Mouse (Mus musculus) midbrain, postnatal 0 days (tissue): Measurements from ENCODE around the gene 2410137M14Rik. TPM values are rescaled to one million over a fixed set of nuclear protein-coding genes. Genes with fewer than 3 reads are reported as not detected.
"Not testable (repeated sequence)": the region's sequence is repeated elsewhere in the genome, so short reads cannot be mapped to it uniquely, and the experiment has no call there.

Source experiments
- ATAC-seq: fragments of 200-750 bp; cut with Nextera tagmentation; 2 replicates; pipeline ENCODE4 v1.8.0; 2017; ENCODE audit warnings: moderate number of reproducible peaks, mild to moderate bottlenecking, moderate TSS enrichment, moderate library complexity; ENCODE audit not compliant: low FRiP score
- DNase-seq: peaks from one replicate; pipeline ENCODE4 v3.0.0-alpha.2; 2015; ENCODE audit warnings: low spot score
- H3K27ac ChIP-seq: fragments of 300-500 bp; sonication (generic); 2 replicates; pipeline ENCODE4 v1.5.1; 2014; ENCODE audit warnings: low read depth, mild to moderate bottlenecking, low read length, mixed read lengths
- H3K27me3 ChIP-seq: fragments of 300-500 bp; sonication (generic); 2 replicates; pipeline ENCODE4 v1.6.1; 2014; ENCODE audit warnings: low read length, control low read depth, mixed read lengths; ENCODE audit not compliant: insufficient read depth
- H3K36me3 ChIP-seq: fragments of 300-500 bp; sonication (generic); 2 replicates; pipeline ENCODE4 v1.6.1; 2014; ENCODE audit warnings: low read length, control low read depth, mixed read lengths; ENCODE audit not compliant: insufficient read depth
- H3K4me1 ChIP-seq: fragments of 300-500 bp; sonication (generic); 2 replicates; pipeline ENCODE4 v1.6.1; 2014; ENCODE audit warnings: mild to moderate bottlenecking, control low read depth, antibody characterized with exemption, low read length, mixed read lengths; ENCODE audit not compliant: insufficient read depth
- H3K4me2 ChIP-seq: fragments of 300-500 bp; sonication (generic); 2 replicates; pipeline ENCODE4 v1.6.1; 2014; ENCODE audit warnings: low read depth, mild to moderate bottlenecking, low read length, mixed read lengths; ENCODE audit not compliant: poor library complexity, severe bottlenecking
- H3K4me3 ChIP-seq: fragments of 300-500 bp; sonication (generic); 2 replicates; pipeline ENCODE4 v1.5.1; 2014; ENCODE audit warnings: low read depth, mild to moderate bottlenecking, low read length, moderate library complexity
- H3K9ac ChIP-seq: fragments of 300-500 bp; sonication (generic); replicated peaks from 2 replicates; pipeline ENCODE4 v1.6.1; 2014; ENCODE audit warnings: mild to moderate bottlenecking, low read length, moderate library complexity, mixed read lengths; ENCODE audit not compliant: poor library complexity, severe bottlenecking
- H3K9me3 ChIP-seq: fragments of 300-500 bp; sonication (generic); 2 replicates; pipeline ENCODE4 v1.6.1; 2016; ENCODE audit warnings: low read length, control low read depth
- CTCF ChIP-seq: IDR thresholded peaks from 2 replicates; pipeline ENCODE4 v1.5.1; 2016; ENCODE audit warnings: antibody characterized with exemption, mild to moderate bottlenecking
- WGBS: fragments of 180-500 bp; shearing (Covaris S2); extraction: QIAGEN DNeasy Blood & Tissue Kit; methylation state at CpG from one replicate; pipeline ENCODE4 v1.1.7; 2014; 5-methylcytosine and 5-hydroxymethylcytosine counted together
- polyA plus RNA-seq: library from polyadenylated mRNA; unstranded; fragments of >200 nt; fragmentation: Nextera tagmentation; extraction: Ambion mirVana; gene quantifications from 2 replicates; pipeline ENCODE4 v1.2.1, GENCODE M21; 2015
- total RNA-seq: library from RNA; depleted of rRNA; stranded (reverse); fragments of >200 nt; gene quantifications from 2 replicates; pipeline ENCODE4 v1.2.3, GENCODE M21; 2014

2410137M14Rik gene
- total and polyA plus RNA-seq, 2 experiments from 2014 or later = 0.52 TPM; not detected in 1

GRCm38 (mm10) chr17:36997033-36997735 lies 16.1 kb upstream of the 2410137M14Rik start:
- peak; percentile 84 for TF ChIP-seq CTCF
- Histone ChIP-seq H3K27ac (no peak overlapping the region), H3K4me2 (no peak overlapping the region), H3K9ac (no peak overlapping the region), H3K9me3 (no peaks in the 10 kb centered on the region), H3K36me3 (no peaks in the 10 kb centered on the region), H3K4me3 (no peak overlapping the region), H3K4me1 (no peaks in the 10 kb centered on the region), H3K27me3 (no peaks in the 10 kb centered on the region)
- ATAC-seq (no peak), DNase-seq (peak; percentile 84)
- 34% methylated on average over 7 of the region's 7 CpGs for WGBS

GRCm38 (mm10) chr17:36995448-36995847 lies 14.4 kb upstream of the 2410137M14Rik start:
- ATAC-seq = no peak
- 48% methylated on average over 3 of the region's 3 CpGs for WGBS
- no peak for DNase-seq
- Histone ChIP-seq H3K27ac (no peak overlapping the region), H3K36me3 (no peaks in the 10 kb centered on the region), H3K9ac (no peak overlapping the region), H3K4me1 (no peaks in the 10 kb centered on the region), H3K4me3 (no peak overlapping the region), H3K9me3 (no peaks in the 10 kb centered on the region), H3K27me3 (no peaks in the 10 kb centered on the region), H3K4me2 (no peak overlapping the region)
- no peak for TF ChIP-seq CTCF

- Histone ChIP-seq H3K4me3 (no peak overlapping the region), H3K27me3 (peaks cover 2% of the 10 kb centered on the region; the same call in 1 of the 2 replicates), H3K9ac (no peak overlapping the region), H3K27ac (no peak overlapping the region), H3K36me3 (no peaks in the 10 kb centered on the region), H3K9me3 (no peaks in the 10 kb centered on the region), H3K4me1 (no peaks in the 10 kb centered on the region), H3K4me2 (no peak overlapping the region)
- 96% methylated on average over 2 of the region's 2 CpGs for WGBS
- TF ChIP-seq CTCF = no peak
- no peak for ATAC-seq
- DNase-seq = no peak
Observed at GRCm38 (mm10) chr17:36994528-36994927, 13.5 kb upstream of the 2410137M14Rik start.

GRCm38 (mm10) chr17:36993770-36994325 lies 12.8 kb upstream of the 2410137M14Rik start:
- no peak for ATAC-seq
- no peak for TF ChIP-seq CTCF
- 95% methylated on average over 4 of the region's 4 CpGs for WGBS
- Histone ChIP-seq H3K27ac (no peak overlapping the region), H3K36me3 (no peaks in the 10 kb centered on the region), H3K27me3 (peaks cover 6% of the 10 kb centered on the region), H3K4me2 (no peak overlapping the region), H3K9me3 (no peaks in the 10 kb centered on the region), H3K4me3 (no peak overlapping the region), H3K9ac (no peak overlapping the region), H3K4me1 (no peaks in the 10 kb centered on the region)
- no peak for DNase-seq

- no peaks in the 10 kb centered on the region for H3K4me1 ChIP-seq
- no peak overlapping the region for H3K4me3 ChIP-seq
- H3K9me3 ChIP-seq = no peaks in the 10 kb centered on the region
- DNase-seq (no peak), ATAC-seq (no peak)
- 75% methylated on average over 3 of the region's 3 CpGs for WGBS
- H3K27me3 ChIP-seq = peaks cover 13% of the 10 kb centered on the region
- no peak overlapping the region for H3K4me2 ChIP-seq
- no peak overlapping the region for H3K9ac ChIP-seq
- no peak for TF ChIP-seq CTCF
- no peak overlapping the region for H3K27ac ChIP-seq
- no peaks in the 10 kb centered on the region for H3K36me3 ChIP-seq
Observed at GRCm38 (mm10) chr17:36992336-36993104, 11.5 kb upstream of the 2410137M14Rik start.

GRCm38 (mm10) chr17:36990630-36991029 lies 9.6 kb upstream of the 2410137M14Rik start:
- not testable (repeated sequence) for H3K4me2 ChIP-seq, H3K4me1 ChIP-seq, H3K36me3 ChIP-seq, ATAC-seq, H3K27ac ChIP-seq, DNase-seq, H3K9ac ChIP-seq, H3K4me3 ChIP-seq, H3K9me3 ChIP-seq
- WGBS = 93% methylated on average over 6 of the region's 6 CpGs
- peaks cover 13% of the 10 kb centered on the region for H3K27me3 ChIP-seq
